Mouse (Mus musculus): ENCODE results near the gene Map3k21. TPM values are rescaled to one million over a fixed set of nuclear protein-coding genes. Genes with fewer than 3 reads are reported as not detected.

Gene Map3k21
- total RNA-seq, 2 experiments from 2014 or later: not detected

- ATAC-seq (ENCODE audit: poor library complexity, severe bottlenecking): no peak
These were observed 3.0 kb downstream of the Map3k21 start for GRCm38 (mm10) chr8:125913206-125913605.

- no peak for ATAC-seq (ENCODE audit: poor library complexity, severe bottlenecking)
These were observed 4.1 kb downstream of the Map3k21 start for GRCm38 (mm10) chr8:125914386-125914785.

GRCm38 (mm10) chr8:125917013-125917412, 6.8 kb downstream of the Map3k21 start:
- ATAC-seq (ENCODE audit: poor library complexity, severe bottlenecking): no peak

- no peak for ATAC-seq (ENCODE audit: poor library complexity, severe bottlenecking)
These were observed 8.5 kb downstream of the Map3k21 start for GRCm38 (mm10) chr8:125918719-125919118.

GRCm38 (mm10) chr8:125919560-125919959, 9.3 kb downstream of the Map3k21 start:
- no peak for ATAC-seq (ENCODE audit: poor library complexity, severe bottlenecking)

- no peak for ATAC-seq (ENCODE audit: poor library complexity, severe bottlenecking)
These were observed 10.0 kb downstream of the Map3k21 start for GRCm38 (mm10) chr8:125920281-125920680.

- ATAC-seq (ENCODE audit: poor library complexity, severe bottlenecking): no peak
These were observed 10.5 kb downstream of the Map3k21 start for GRCm38 (mm10) chr8:125920761-125921160.

- ATAC-seq (ENCODE audit: poor library complexity, severe bottlenecking): no peak
These were observed 12.1 kb downstream of the Map3k21 start for GRCm38 (mm10) chr8:125922333-125922732.

GRCm38 (mm10) chr8:125926636-125927035, 16.4 kb downstream of the Map3k21 start:
- no peak for ATAC-seq (ENCODE audit: poor library complexity, severe bottlenecking)

- ATAC-seq (ENCODE audit: poor library complexity, severe bottlenecking): no peak
These were observed 20.2 kb downstream of the Map3k21 start for GRCm38 (mm10) chr8:125930276-125931046.

GRCm38 (mm10) chr8:125931822-125932221, 21.6 kb downstream of the Map3k21 start:
- no peak for ATAC-seq (ENCODE audit: poor library complexity, severe bottlenecking)

- ATAC-seq (ENCODE audit: poor library complexity, severe bottlenecking): peak; percentile 63; the same call in 1 of the 2 replicates
These were observed 25.4 kb downstream of the Map3k21 start for GRCm38 (mm10) chr8:125935649-125936048.

- no peak for ATAC-seq (ENCODE audit: poor library complexity, severe bottlenecking)
These were observed 34.3 kb downstream of the Map3k21 start for GRCm38 (mm10) chr8:125944511-125944910.

- no peak for ATAC-seq (ENCODE audit: poor library complexity, severe bottlenecking)
These were observed 38.6 kb downstream of the Map3k21 start for GRCm38 (mm10) chr8:125948696-125949308.

GRCm38 (mm10) chr8:125950007-125950940, 40.0 kb downstream of the Map3k21 start:
- ATAC-seq (ENCODE audit: poor library complexity, severe bottlenecking): peak; percentile 92

- ATAC-seq (ENCODE audit: poor library complexity, severe bottlenecking): no peak
These were observed 45.4 kb downstream of the Map3k21 start for GRCm38 (mm10) chr8:125955671-125956070.

GRCm38 (mm10) chr8:125956796-125957195, 46.5 kb downstream of the Map3k21 start:
- no peak for ATAC-seq (ENCODE audit: poor library complexity, severe bottlenecking)

GRCm38 (mm10) chr8:125957226-125957993, 47.2 kb downstream of the Map3k21 start:
- ATAC-seq (ENCODE audit: poor library complexity, severe bottlenecking): no peak

- ATAC-seq (ENCODE audit: poor library complexity, severe bottlenecking): no peak
These were observed 47.7 kb downstream of the Map3k21 start for GRCm38 (mm10) chr8:125957994-125958368.

- ATAC-seq (ENCODE audit: poor library complexity, severe bottlenecking): no peak
These were observed 49.1 kb downstream of the Map3k21 start for GRCm38 (mm10) chr8:125959363-125959771.

All from megakaryocyte, adult 5-6 weeks (primary cell).